Mouse (Mus musculus) embryonic fibroblast, embryonic 13.5 days (primary cell): Measurements from ENCODE around the gene Sae1. TPM values are rescaled to one million over a fixed set of nuclear protein-coding genes. Genes with fewer than 3 reads are reported as not detected.

Source experiments
- H3K27ac ChIP-seq: 2 replicates; pipeline ENCODE4 v1.5.1; 2012; ENCODE audit warnings: low read length, control low read depth, inconsistent platforms; ENCODE audit not compliant: insufficient read depth
- H3K4me1 ChIP-seq: 2 replicates; pipeline ENCODE4 v1.6.1; 2011; ENCODE audit warnings: low read length; ENCODE audit not compliant: control insufficient read depth, insufficient read depth
- H3K4me3 ChIP-seq: 2 replicates; pipeline ENCODE4 v1.5.1; 2011; ENCODE audit warnings: mild to moderate bottlenecking, control low read depth, low read length; ENCODE audit not compliant: insufficient read depth
- CTCF ChIP-seq: IDR thresholded peaks from 2 replicates; pipeline ENCODE4 v1.5.1; 2011; ENCODE audit warnings: mild to moderate bottlenecking, control low read depth, low read length, moderate library complexity, borderline replicate concordance; ENCODE audit not compliant: insufficient read depth
- POLR2A ChIP-seq: IDR thresholded peaks from 2 replicates; pipeline ENCODE4 v1.6.1; 2011; ENCODE audit warnings: low read depth, mild to moderate bottlenecking, control low read depth, low read length, moderate library complexity
- polyA plus RNA-seq: library from polyadenylated mRNA; stranded (reverse); fragments of >200 nt; gene quantifications from 2 replicates; pipeline ENCODE4 v1.2.4, GENCODE M21; 2011; ENCODE audit warnings: low read depth; ENCODE audit not compliant: missing spikeins, insufficient read length

Gene Sae1
- polyA plus RNA-seq, 1 experiment, result 133 TPM

DNA sequence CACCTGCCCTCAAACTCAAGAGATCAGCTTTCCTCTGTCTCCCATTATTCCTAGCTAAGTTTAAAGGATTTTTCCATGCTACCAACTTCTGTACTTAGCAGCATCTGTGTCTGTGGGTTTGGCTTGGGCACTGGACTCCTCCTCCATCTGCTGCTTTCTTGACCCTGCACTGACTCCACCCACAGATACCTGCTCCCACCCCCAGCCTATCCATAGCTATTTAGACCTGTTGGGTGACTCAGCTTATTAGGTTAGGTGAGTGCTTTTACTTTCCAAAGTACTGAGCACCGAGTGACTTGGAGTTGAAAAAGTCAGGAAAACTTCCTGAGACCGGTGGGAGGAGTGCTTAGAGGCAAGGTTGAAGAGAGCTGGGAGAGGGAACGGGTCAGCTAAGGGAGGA lies 27.8 kb upstream of the Sae1 start:
- H3K4me3 ChIP-seq, result no peak overlapping the region
- H3K27ac ChIP-seq, result no peak overlapping the region
- no peak for TF ChIP-seq CTCF
- no peak for TF ChIP-seq POLR2A
- H3K4me1 ChIP-seq, result no peaks in the 10 kb centered on the region

DNA sequence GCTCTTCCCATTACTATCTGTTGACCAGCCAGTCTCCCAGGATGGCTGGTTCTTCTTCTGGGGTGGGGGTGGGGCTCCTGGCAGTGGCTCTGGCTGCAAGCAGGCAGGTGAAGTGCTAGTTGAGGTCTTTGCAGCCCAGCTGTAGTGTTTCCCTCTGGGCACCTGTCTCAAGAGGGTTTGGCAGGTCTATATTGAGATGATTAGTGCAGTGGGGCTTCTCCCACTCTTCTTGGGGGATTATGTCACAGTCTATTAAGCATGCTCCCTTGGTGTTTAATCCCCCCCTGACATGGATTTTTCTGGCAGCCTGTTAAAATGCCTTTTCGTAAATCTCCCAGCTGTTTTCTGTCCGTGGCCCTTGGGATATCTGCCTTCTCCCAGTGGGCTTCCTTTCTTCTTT lies 25.3 kb upstream of the Sae1 start:
- Histone ChIP-seq H3K27ac (no peak overlapping the region), H3K4me3 (no peak overlapping the region), H3K4me1 (no peaks in the 10 kb centered on the region)
- no peak for TF ChIP-seq POLR2A
- TF ChIP-seq CTCF, result no peak

DNA sequence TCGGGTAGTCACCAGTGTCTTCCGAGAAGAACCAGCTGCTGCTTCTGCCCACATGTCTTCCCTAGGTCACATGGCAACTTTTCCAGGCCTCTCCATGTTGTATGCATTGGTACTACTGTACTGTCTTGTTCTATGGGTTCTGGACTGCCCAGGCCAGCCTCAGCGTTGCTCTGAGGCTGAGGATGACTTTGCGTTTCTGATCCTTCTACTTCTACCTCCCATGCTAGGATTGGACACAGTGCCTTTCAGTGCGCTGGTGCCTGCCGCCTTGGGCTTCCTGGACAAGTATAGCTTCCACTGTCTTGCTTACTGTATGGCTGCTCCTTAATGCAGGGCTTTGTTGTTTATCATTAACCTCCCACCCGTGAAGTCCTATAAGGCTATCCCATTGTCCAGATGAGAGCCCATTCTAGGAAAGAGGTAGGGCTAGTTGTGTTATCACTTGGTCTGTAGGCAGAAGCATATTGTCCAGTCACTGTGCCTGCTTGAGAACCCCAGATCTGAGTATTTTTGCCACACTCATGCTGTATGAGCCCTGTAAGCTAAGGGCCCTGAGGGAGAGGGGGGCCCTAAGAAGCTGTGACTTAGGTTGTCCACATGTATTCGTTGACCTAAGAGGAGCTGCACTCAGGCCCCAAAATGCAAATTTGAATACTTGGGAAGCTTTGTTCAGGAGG lies 24.8 kb upstream of the Sae1 start:
- Histone ChIP-seq H3K4me3 (no peak overlapping the region), H3K27ac (no peak overlapping the region), H3K4me1 (no peaks in the 10 kb centered on the region)
- no peak for TF ChIP-seq CTCF
- TF ChIP-seq POLR2A, result no peak

DNA sequence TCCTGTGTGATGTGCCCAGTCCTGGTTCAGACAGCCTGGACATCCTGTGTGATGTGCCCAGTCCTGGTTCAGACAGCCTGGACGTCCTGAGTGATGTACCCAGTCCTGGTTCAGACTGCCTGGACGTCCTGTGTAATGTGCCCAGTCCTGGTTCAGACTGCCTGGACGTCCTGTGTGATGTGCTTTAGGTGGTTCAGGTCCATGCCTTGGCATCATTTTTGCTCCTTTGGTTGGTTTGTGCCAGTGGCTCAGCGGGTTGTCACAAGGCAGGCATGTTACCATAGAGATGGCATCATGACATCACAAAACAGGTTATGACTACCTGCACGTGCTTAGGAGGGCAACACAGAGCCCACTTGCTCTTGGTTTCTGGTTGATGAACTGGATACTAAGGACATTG lies 23.5 kb upstream of the Sae1 start:
- H3K4me3 ChIP-seq, result no peak overlapping the region
- no peak for TF ChIP-seq POLR2A
- TF ChIP-seq CTCF, result no peak
- H3K27ac ChIP-seq, result no peak overlapping the region
- H3K4me1 ChIP-seq, result peaks cover 4% of the 10 kb centered on the region; the same call in 1 of the 2 replicates

DNA sequence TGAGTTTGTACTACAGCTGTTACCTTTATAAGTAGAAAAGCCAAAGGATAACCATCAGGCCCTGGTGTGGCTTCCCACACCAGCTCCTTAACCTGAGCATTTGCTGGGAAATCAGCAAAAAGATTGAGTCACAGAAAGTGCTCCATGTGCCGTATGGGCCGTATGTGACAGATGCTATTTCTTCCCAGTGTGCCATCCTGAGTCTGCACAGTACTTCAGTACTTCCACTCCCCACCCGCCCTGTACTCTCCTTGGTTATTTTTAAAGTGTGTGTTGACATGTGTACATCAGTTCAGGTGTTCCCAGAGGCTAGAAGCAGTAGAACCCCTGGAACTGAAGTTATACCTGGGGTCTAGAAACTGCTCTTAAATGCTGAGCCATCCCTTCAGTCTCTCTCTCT lies 19.4 kb upstream of the Sae1 start:
- Histone ChIP-seq H3K27ac (no peak overlapping the region), H3K4me1 (peaks cover 13% of the 10 kb centered on the region), H3K4me3 (no peak overlapping the region)
- TF ChIP-seq CTCF (no peak), POLR2A (no peak)

DNA sequence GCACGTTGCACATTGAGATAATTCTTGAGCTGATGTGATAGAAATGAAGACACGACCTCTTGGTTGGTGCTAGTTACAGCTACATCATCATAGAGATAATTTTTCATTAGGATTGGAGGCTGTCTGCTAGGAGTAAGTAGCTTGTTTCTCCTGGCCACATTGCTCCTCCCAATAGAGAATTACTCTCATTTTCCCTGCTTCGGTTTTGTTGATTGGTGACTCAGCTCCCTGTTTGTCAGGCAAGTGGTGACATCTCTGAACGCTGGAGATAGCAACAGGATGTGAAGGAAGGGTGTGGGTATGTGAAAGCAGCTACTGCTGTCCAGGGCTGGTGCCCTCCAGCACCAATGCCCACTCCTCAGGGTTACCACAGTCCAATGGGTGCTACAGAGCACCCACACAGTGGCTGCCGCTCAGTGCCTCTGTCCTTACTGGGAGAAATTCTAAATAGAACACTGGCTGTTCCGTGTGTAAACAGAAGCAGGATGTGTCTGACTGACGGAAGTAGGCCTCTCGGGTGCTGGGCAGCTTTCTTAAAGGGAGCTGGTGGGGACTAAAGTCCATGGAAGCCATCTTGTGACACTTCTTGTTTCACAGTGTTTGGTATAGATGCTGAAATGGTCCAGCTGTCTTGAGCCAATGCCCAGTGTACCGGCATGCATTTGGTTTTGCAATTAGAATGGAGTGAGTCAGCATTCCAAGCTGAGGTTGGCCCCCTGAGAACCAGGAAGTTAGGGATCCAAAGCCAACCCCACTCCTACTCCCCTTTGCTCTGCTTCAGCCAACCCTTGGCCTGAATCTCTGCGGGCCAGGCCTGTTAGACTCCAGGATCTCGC lies 18.1 kb upstream of the Sae1 start:
- TF ChIP-seq POLR2A (peak; percentile 38), CTCF (no peak)
- Histone ChIP-seq H3K4me1 (peaks cover 13% of the 10 kb centered on the region), H3K27ac (peak overlapping the region; percentile 97), H3K4me3 (no peak overlapping the region)

GRCm38 (mm10) chr7:16405073-16405455 lies 17.5 kb upstream of the Sae1 start:
- Histone ChIP-seq H3K27ac (peak overlapping the region; percentile 97), H3K4me1 (peaks cover 13% of the 10 kb centered on the region), H3K4me3 (no peak overlapping the region)
- TF ChIP-seq CTCF, result no peak
- peak; percentile 49 for TF ChIP-seq POLR2A

GRCm38 (mm10) chr7:16404315-16405072 lies 16.9 kb upstream of the Sae1 start:
- H3K27ac ChIP-seq, result peak overlapping the region; percentile 97
- TF ChIP-seq POLR2A, result no peak
- TF ChIP-seq CTCF, result no peak
- peaks cover 13% of the 10 kb centered on the region for H3K4me1 ChIP-seq
- no peak overlapping the region for H3K4me3 ChIP-seq

- H3K4me1 ChIP-seq, result peaks cover 19% of the 10 kb centered on the region
- TF ChIP-seq CTCF (no peak), POLR2A (peak; percentile 79)
- peak overlapping the region; percentile 75 for H3K4me3 ChIP-seq
- peak overlapping the region; percentile 100 for H3K27ac ChIP-seq
Observed at GRCm38 (mm10) chr7:16402968-16403948, 15.7 kb upstream of the Sae1 start.
